12 mouse cellular contexts compared by ENCODE assay signal in genomic region chr2:181119952-181120351, GRCm38 (mm10). TPM values are rescaled to one million over a fixed set of nuclear protein-coding genes. Genes with fewer than 3 reads are reported as not detected.
DNase-seq lines count a peak whose midpoint lies in the region; ATAC-seq and TF ChIP-seq lines count a peak whose summit lies in the region.
"Had no signal": no experiment of that assay in that cellular context is flagged by ENCODE, and none has a peak within 500 bp of the region (broad histone marks: within the 10 kb centered on the region; RNA-seq: fewer than 3 reads in every experiment).

No protein-coding gene starts in this region.

- H3K4me3 ChIP-seq in forebrain, postnatal 0 days (ENCODE audit: low read depth, low read length) = no peak overlapping the region
- no peak overlapping the region for H3K4me3 ChIP-seq in midbrain, embryonic 16.5 days (ENCODE audit: low read depth, low read length)
- H3K4me3 ChIP-seq in lung, postnatal 0 days (ENCODE audit: low read depth, low read length) = no peak overlapping the region
- H3K4me3 ChIP-seq: liver, embryonic 15.5 days had no signal

- no peak overlapping the region for H3K4me2 ChIP-seq in forebrain, postnatal 0 days (ENCODE audit: low read depth)
- no peak overlapping the region for H3K4me2 ChIP-seq in midbrain, embryonic 16.5 days (ENCODE audit: low read length)
- H3K4me2 ChIP-seq in lung, postnatal 0 days (replicated peaks; ENCODE audit: low read depth, low read length) = no peak overlapping the region
- H3K4me2 ChIP-seq: liver, embryonic 15.5 days had no signal

- peaks cover 34% of the 10 kb centered on the region for H3K4me1 ChIP-seq in forebrain, postnatal 0 days (ENCODE audit: insufficient read depth)
- H3K4me1 ChIP-seq in midbrain, embryonic 16.5 days (ENCODE audit: control insufficient read depth, insufficient read depth, low read length) = peaks cover 68% of the 10 kb centered on the region
- H3K4me1 ChIP-seq in lung, postnatal 0 days (ENCODE audit: insufficient read depth, low read depth, low read length) = no peaks in the 10 kb centered on the region

- H3K27ac ChIP-seq in forebrain, postnatal 0 days (ENCODE audit: low read depth, low read length) = peak overlapping the region; percentile 81
- peak overlapping the region; percentile 84 for H3K27ac ChIP-seq in midbrain, embryonic 16.5 days (ENCODE audit: low read length)
- no peak overlapping the region for H3K27ac ChIP-seq in lung, postnatal 0 days (ENCODE audit: low read length)
- H3K27ac ChIP-seq: liver, embryonic 15.5 days had no signal

- no peaks in the 10 kb centered on the region for H3K9me3 ChIP-seq in forebrain, postnatal 0 days (ENCODE audit: low read length)
- H3K9me3 ChIP-seq in midbrain, embryonic 16.5 days (replicated peaks; ENCODE audit: control insufficient read depth, low read length, poor library complexity, severe bottlenecking) = no peaks in the 10 kb centered on the region
- H3K9me3 ChIP-seq in lung, postnatal 0 days (ENCODE audit: low read length) = no peaks in the 10 kb centered on the region
- H3K9me3 ChIP-seq: G1E; liver, embryonic 15.5 days had no signal

- TF ChIP-seq CTCF in forebrain, postnatal 0 days (IDR thresholded peaks at IDR 0.05; ENCODE audit: low read depth) = no peak; the same call in 1 of the 2 replicates
- no peak for TF ChIP-seq CTCF in lung, postnatal 0 days (IDR thresholded peaks at IDR 0.05)

- H3K9ac ChIP-seq in forebrain, postnatal 0 days = no peak overlapping the region
- no peak overlapping the region; the same call in 1 of the 2 replicates for H3K9ac ChIP-seq in midbrain, embryonic 16.5 days (ENCODE audit: low read depth, low read length)
- no peak overlapping the region for H3K9ac ChIP-seq in lung, postnatal 0 days (replicated peaks; ENCODE audit: low read depth)
- H3K9ac ChIP-seq: liver, embryonic 15.5 days had no signal

- no peak for ATAC-seq in forebrain, postnatal 0 days
- ATAC-seq in midbrain, embryonic 16.5 days = no peak
- no peak for ATAC-seq in lung, postnatal 0 days

- DNase-seq in cerebellum, postnatal 10 days = peak; percentile 61 to 69
- DNase-seq in forebrain, postnatal 0 days = no peak
- DNase-seq in layer of hippocampus, postnatal 10 days (ENCODE audit: low spot score in 2 of 2) = peak; percentile 44 to 57
- DNase-seq in lung, postnatal 0 days (ENCODE audit: low spot score) = no peak
- no peak for DNase-seq in gastrocnemius, adult 8-10 months (ENCODE audit: low spot score in 2 of 2)
- DNase-seq in ovary, postnatal 36 days (ENCODE audit: low spot score) = no peak
- no peak for DNase-seq in urinary bladder, postnatal 36 days (ENCODE audit: low spot score in 2 of 2)
- DNase-seq: kidney, adult 18-20 months had no signal

- no peaks in the 10 kb centered on the region for H3K27me3 ChIP-seq in forebrain, postnatal 0 days (ENCODE audit: insufficient read depth, low read length)
- no peaks in the 10 kb centered on the region for H3K27me3 ChIP-seq in midbrain, embryonic 16.5 days (ENCODE audit: control insufficient read depth, insufficient read depth, low read depth, low read length)
- no peaks in the 10 kb centered on the region for H3K27me3 ChIP-seq in lung, postnatal 0 days (replicated peaks; ENCODE audit: insufficient read depth, low read length)

- no peak for TF ChIP-seq EP300 in lung, postnatal 0 days (IDR thresholded peaks at IDR 0.05)

- WGBS in forebrain, postnatal 0 days = 24% methylated on average over 10 of the region's 10 CpGs
- 40% methylated on average over 10 of the region's 10 CpGs for WGBS in midbrain, embryonic 16.5 days
- 18% methylated on average over 10 of the region's 10 CpGs for WGBS in lung, postnatal 0 days

- H3K36me3 ChIP-seq in forebrain, postnatal 0 days (ENCODE audit: insufficient read depth) = no peaks in the 10 kb centered on the region; the same call in 1 of the 2 replicates
- no peaks in the 10 kb centered on the region for H3K36me3 ChIP-seq in midbrain, embryonic 16.5 days (ENCODE audit: control insufficient read depth, insufficient read depth, low read length)
- no peaks in the 10 kb centered on the region for H3K36me3 ChIP-seq in lung, postnatal 0 days (ENCODE audit: insufficient read depth, low read length)
- H3K36me3 ChIP-seq: G1E; liver, embryonic 15.5 days had no signal

RNA-seq across cellular contexts. Expression of gene Kcnq2, which starts 15.1 kb away (rescaled TPM):
- 113 and 134 TPM in 2 replicates for total RNA-seq in forebrain, postnatal 0 days (2014; rRNA removed)
- 24.7 and 31.7 TPM in 2 replicates for polyA plus RNA-seq in forebrain, postnatal 0 days (2015; fragmentation: Nextera tagmentation; extraction: Ambion mirVana)
- total RNA-seq in layer of hippocampus, postnatal 10 days (2021) = 100 to 1,000 TPM; 213 to 234 TPM
- 50.2 and 50.8 TPM in 2 replicates for polyA plus RNA-seq in midbrain, embryonic 16.5 days (2015; fragmentation: Nextera tagmentation; extraction: Ambion mirVana)
- polyA plus RNA-seq in lung, postnatal 0 days (2015; fragmentation: Nextera tagmentation; extraction: Ambion mirVana) = 0.04 TPM in 1 of 2 replicates, not detected in the other
- total RNA-seq in gastrocnemius, adult 8-10 months (2022) = under 1 TPM in 2 of 4 experiments, not detected in 2; 0.15 to 0.19 TPM
- total RNA-seq: neutrophil, adult 5-6 weeks had no signal
- polyA plus RNA-seq: G1E had no signal

RNA-seq across cellular contexts. Expression of gene Eef1a2, which starts 36.9 kb away (rescaled TPM):
- total RNA-seq in forebrain, postnatal 0 days (2014; rRNA removed) = 215 and 218 TPM in 2 replicates
- 12.8 and 17.5 TPM in 2 replicates for polyA plus RNA-seq in forebrain, postnatal 0 days (2015; fragmentation: Nextera tagmentation; extraction: Ambion mirVana)
- 100 to 1,000 TPM; 674 to 713 TPM for total RNA-seq in layer of hippocampus, postnatal 10 days (2021)
- 10.0 and 11.0 TPM in 2 replicates for polyA plus RNA-seq in midbrain, embryonic 16.5 days (2015; fragmentation: Nextera tagmentation; extraction: Ambion mirVana)
- polyA plus RNA-seq in lung, postnatal 0 days (2015; fragmentation: Nextera tagmentation; extraction: Ambion mirVana) = 0.14 and 0.20 TPM in 2 replicates
- 1,000 to 10,000 TPM; 1,913 to 2,067 (median 2,007) TPM for total RNA-seq in gastrocnemius, adult 8-10 months (2022)
- total RNA-seq: neutrophil, adult 5-6 weeks had no signal
- polyA plus RNA-seq: G1E; liver, embryonic 15.5 days had no signal

Comparison
In these comparisons a context has a peak if more than half of its experiments do, and no peak if none do; other contexts are left out.
1. DNase-seq: peak in cerebellum, postnatal 10 days (2 of 2) and layer of hippocampus, postnatal 10 days (2 of 2); none in forebrain, postnatal 0 days (single experiment), lung, postnatal 0 days (single experiment), gastrocnemius, adult 8-10 months (0 of 2), ovary, postnatal 36 days (single experiment) and urinary bladder, postnatal 36 days (0 of 2).
2. RNA of gene Kcnq2, which starts 15.1 kb away (total RNA-seq): 213 to 234 TPM in layer of hippocampus, postnatal 10 days and 113 to 134 TPM in forebrain, postnatal 0 days; 0.15 to 0.19 TPM in gastrocnemius, adult 8-10 months; every median in the first group is over 10 times any median in the second.